Mouse (Mus musculus) cerebellum, postnatal 10 days (tissue): ENCODE measurements around the gene Pbx1.
A peak's percentile ranks its signal among the peaks of the same experiment; 100 is the strongest.

Source experiments
- DNase-seq, 2 experiments: peaks; one replicate each; pipeline ENCODE4 v3.0.0; 2021; ENCODE audit warnings: mixed read lengths in 2 of 2

Gene Pbx1

GRCm38 (mm10) chr1:168425017-168425705 lies 6.9 kb downstream of the Pbx1 start:
- no peak for DNase-seq

DNA sequence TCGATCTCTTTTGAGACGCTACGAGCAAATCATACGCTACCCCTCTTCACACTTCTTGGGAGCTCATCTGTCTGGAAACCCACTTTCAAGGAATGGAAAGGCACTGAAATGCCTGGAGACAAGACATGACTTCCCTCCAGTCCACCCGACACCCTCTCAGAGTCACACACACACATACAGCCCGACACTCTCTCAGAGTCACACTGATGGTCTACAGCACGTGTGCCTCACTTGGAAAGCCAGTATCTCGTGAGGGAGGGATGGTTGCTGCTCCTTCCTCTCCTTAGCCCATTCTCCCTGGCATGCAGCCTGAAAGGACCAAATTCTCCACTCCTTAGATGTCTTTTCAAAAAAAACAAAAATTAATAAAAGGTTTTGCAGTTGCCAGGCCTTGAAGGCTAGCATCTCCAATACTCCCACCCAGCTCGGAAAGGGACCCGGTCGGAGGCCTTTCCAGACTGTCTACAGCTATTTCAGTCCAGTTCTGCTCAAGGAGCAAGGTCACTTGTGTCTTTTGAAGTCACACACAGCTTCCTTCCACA lies 8.6 kb downstream of the Pbx1 start:
- no peak for DNase-seq

DNA sequence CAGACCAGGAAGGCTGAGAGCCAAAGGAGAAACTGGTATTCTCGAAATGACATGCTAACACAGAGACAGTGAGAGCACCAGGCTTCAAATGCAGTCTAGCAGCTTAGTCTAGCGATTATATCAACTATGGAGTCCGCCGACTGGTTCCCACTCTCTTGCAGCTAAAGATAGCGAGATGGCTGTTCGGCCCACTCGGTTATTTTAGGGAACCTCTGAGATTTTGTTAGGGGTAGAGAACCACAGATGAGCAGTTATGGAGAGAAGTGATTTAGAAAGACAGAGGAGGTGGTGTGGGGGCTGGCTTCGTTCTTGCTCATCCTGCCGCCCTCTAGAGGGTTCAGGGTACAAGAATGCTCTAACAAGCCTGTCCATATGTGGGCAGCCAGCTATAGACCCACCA lies 13.2 kb downstream of the Pbx1 start:
- no peak for DNase-seq

DNA sequence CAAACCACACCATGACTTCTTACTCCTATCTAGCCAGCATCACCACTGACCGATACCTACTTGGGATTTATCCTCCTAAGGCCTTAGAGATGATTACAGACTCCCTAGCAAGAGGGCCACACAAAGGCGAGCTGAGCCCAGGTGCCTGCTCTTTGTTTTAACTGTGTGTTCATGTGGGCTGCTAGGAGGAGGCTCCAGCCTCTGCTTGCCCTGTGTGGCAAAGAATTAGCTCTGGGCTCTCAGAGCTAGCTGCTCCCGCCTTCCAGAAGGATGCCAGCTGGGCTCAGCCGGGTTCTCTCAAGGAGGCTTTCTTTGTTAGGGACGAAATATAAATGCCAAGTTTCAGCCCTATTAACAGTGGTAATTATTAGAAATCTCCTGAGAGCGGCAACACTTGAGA lies 14.4 kb downstream of the Pbx1 start:
- DNase-seq: peak in 1 of 2 experiments; percentile 45

GRCm38 (mm10) chr1:168416729-168417437 lies 15.2 kb downstream of the Pbx1 start:
- no peak for DNase-seq

DNA sequence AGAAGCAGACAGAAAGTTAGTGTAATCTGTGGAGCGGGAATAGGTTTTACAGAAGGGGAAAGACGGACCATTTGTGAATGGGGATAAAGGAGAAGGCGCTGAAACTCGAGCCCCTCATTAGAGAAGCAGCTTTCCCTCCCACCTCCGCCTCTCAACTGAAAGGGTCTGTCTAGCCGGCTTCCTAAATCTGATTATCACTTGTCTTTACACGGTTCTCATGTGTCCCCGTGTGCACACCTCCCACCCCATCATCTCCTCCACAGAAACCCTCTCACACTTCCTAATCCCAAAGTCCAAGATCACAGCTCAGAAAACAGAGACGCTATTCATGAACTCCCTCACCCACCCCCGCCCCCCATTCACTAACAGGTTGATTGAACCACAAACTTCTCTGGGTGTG lies 21.5 kb downstream of the Pbx1 start:
- no peak for DNase-seq

DNA sequence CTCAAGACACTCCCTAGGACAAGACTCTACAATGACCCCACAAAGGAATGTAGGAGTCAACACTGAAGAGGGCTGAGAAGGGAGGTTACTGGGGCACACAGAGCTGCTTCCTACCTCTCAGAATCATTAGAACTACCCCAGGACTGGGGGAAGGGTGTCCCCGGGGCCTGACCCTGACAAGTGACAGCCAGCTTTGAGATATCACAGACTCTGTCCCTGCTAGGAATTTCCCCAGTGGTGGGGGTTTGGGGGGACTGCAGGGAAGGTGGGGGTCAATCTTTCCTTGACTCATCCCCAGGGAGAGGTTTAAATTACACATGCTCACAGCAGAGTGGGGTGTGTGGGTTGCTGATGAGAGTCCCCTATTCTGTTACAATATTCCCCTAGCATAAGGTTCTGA lies 22.0 kb downstream of the Pbx1 start:
- DNase-seq: no peak

- DNase-seq: no peak
Observed at GRCm38 (mm10) chr1:168408757-168409156, 23.3 kb downstream of the Pbx1 start.

- no peak for DNase-seq
Observed at GRCm38 (mm10) chr1:168407958-168408357, 24.1 kb downstream of the Pbx1 start.

DNA sequence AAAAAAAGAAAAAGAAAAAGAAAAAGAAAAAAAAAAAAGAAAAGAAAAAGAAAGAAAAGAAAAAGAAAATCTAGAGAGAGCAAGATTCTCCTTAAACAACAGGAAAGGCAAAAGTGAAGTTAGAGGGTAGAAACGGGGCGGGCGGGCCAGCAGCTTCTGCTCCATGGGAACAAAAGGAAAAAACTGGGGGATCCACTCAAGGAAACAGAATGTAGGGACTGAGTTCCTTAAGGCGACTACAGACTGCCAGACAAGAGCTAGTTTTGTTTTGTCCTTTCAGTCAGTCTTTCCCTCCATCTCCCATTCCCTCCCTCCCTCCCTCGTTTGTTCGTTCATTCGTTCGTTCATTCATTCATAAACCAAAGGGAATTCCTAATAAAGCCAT lies 25.8 kb downstream of the Pbx1 start:
- DNase-seq: no peak

DNA sequence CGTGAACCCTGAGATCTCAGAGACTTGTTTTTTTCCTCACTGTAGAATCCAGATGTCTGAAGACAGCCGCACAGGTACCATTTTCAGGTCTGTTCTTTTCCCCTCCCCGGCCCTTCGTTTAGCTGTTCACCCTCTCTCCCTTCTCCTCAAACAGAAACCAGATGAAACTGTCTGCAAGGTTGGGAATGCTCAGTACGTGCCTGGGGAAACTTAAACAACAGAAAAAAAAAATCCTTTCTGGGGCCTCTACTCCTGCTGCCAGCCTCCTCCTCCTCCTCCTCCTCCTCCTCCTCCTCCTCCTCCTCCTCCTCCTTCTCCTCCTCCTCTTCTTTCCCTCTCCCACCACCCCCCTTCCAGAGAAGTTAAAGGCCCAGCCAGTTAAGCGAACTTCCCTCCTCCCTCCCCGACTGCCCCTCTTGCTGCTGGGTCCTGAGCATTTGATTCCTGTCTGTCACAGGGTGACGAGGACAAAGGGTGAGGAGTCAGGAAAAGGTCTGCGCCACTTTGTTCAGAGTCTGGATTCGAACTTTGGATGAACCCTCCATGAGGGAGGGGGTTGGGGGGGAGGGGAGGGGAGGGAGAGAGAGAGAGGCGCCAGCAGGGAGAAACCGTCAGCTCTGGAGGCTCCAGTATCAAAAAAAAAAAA lies 26.3 kb downstream of the Pbx1 start:
- DNase-seq: no peak

DNA sequence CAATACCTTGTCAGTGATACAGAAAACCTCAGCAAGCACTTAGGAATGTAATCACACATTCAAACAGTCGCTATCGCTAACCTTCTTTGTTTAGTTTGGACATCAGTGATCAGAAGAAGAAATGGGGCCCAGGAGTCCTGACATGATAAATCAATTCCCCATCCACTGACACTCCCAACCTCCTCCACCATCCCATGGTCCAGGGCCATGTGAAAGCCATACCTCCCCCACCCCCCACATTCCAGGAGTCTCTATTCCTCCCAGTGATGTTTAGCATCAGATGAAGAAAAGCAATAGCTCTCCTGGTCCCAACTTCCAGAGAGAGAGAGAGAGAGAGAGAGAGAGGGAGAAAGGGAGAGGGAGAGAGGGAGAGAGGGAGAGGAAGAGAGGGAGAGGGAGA lies 28.5 kb downstream of the Pbx1 start:
- no peak for DNase-seq

- DNase-seq: no peak
Observed at GRCm38 (mm10) chr1:168402683-168403082, 29.4 kb downstream of the Pbx1 start.

GRCm38 (mm10) chr1:168395523-168396159 lies 36.4 kb downstream of the Pbx1 start:
- DNase-seq: no peak

GRCm38 (mm10) chr1:168394535-168394934 lies 37.5 kb downstream of the Pbx1 start:
- no peak for DNase-seq

GRCm38 (mm10) chr1:168393456-168393855 lies 38.6 kb downstream of the Pbx1 start:
- DNase-seq: no peak

GRCm38 (mm10) chr1:168392500-168392853 lies 39.6 kb downstream of the Pbx1 start:
- DNase-seq: no peak

GRCm38 (mm10) chr1:168391617-168392499 lies 40.2 kb downstream of the Pbx1 start:
- DNase-seq: peak; percentile 77 to 78

DNA sequence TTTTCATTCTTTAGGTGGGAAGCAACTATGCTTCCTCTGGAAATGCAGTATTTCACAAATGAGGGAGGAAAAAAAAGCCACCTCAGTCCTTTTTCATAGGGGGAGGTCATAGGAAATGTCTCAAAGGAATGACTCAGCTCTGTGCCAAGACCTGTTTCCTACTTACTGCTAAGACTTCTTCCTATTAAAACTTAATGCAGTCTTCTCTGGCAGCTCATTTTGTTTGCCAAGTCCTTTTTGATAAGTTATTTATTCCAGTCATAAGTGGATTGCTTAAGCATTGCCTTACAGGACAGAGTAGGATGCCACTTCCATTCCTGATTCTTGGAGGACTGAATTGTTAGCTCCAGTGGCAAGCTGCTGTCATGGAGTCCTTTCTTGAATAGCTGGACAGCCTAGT lies 41.3 kb downstream of the Pbx1 start:
- no peak for DNase-seq

DNA sequence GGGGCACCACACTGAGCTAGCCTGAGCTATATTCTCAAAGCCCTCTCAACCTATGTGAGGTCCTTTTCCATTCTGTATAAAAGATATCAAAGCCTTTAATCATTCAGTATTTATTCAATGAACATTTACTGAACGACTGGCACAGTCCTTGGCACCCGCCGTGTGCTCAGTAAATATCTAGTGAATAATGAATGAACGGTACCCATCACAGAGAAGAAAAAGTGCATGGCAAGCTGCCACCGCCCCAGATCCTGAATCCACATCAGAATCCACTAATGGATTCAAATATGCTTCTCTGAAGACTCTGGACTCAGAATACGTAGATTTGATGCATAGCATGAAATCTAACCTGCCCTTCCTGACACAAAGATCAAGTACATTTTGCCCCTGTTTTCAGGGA lies 45.9 kb downstream of the Pbx1 start:
- no peak for DNase-seq

DNA sequence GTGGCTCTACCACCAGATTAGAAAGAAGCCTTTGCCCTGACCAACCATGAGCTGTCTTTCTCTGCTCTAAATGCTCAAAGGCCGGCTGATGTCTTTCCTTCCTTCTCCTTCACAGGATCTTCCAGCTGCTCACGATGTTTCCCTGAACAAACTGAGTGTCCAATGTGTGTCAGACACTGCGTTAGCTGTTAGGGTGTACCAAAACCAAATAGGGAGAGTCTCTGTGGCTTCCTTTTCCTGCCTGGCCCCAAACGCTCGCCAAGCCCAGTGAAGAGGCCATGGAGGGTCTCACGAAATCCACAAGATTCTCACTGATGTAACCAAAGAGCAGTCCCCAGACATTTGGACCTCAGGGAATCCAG lies 47.5 kb downstream of the Pbx1 start:
- no peak for DNase-seq

GRCm38 (mm10) chr1:168383832-168384593 lies 48.1 kb downstream of the Pbx1 start:
- no peak for DNase-seq
